Mouse (Mus musculus) heart, embryonic 16.5 days (tissue): ENCODE measurements around the gene Dock3. TPM values are rescaled to one million over a fixed set of nuclear protein-coding genes. Genes with fewer than 3 reads are reported as not detected.
"Not testable (repeated sequence)": the region's sequence is repeated elsewhere in the genome, so short reads cannot be mapped to it uniquely, and the experiment has no call there.

Experiments
- ATAC-seq: fragments of 200-750 bp; cut with Nextera tagmentation; replicated peaks from 2 replicates; pipeline ENCODE4 v1.8.0; 2017; ENCODE audit warnings: moderate number of reproducible peaks; ENCODE audit not compliant: insufficient read depth, low FRiP score; ENCODE audit errors: extremely low read depth
- H3K27ac ChIP-seq: fragments of 300-500 bp; sonication (generic); 2 replicates; pipeline ENCODE4 v1.5.1; 2014; ENCODE audit warnings: mild to moderate bottlenecking, low read length, control low read depth, moderate library complexity
- H3K27me3 ChIP-seq: fragments of 300-500 bp; sonication (generic); 2 replicates; pipeline ENCODE4 v1.6.1; 2014; ENCODE audit warnings: low read length, mixed read lengths; ENCODE audit not compliant: control insufficient read depth, insufficient read depth
- H3K36me3 ChIP-seq: fragments of 300-500 bp; sonication (generic); 2 replicates; pipeline ENCODE4 v1.6.1; 2014; ENCODE audit not compliant: control insufficient read depth, insufficient read depth
- H3K4me1 ChIP-seq: fragments of 300-500 bp; sonication (generic); 2 replicates; pipeline ENCODE4 v1.6.1; 2014; ENCODE audit warnings: low read length, mixed read lengths; ENCODE audit not compliant: control insufficient read depth, insufficient read depth
- H3K4me2 ChIP-seq: fragments of 300-500 bp; sonication (generic); 2 replicates; pipeline ENCODE4 v1.6.1; 2014; ENCODE audit warnings: low read depth, mild to moderate bottlenecking, control low read depth, low read length
- H3K4me3 ChIP-seq: fragments of 300-500 bp; sonication (generic); 2 replicates; pipeline ENCODE4 v1.5.1; 2014; ENCODE audit warnings: mild to moderate bottlenecking, control low read depth, low read length
- H3K9ac ChIP-seq: fragments of 300-500 bp; sonication (generic); 2 replicates; pipeline ENCODE4 v1.6.1; 2014; ENCODE audit warnings: low read length, control low read depth
- H3K9me3 ChIP-seq: fragments of 300-500 bp; sonication (generic); replicated peaks from 2 replicates; pipeline ENCODE4 v1.6.1; 2016; ENCODE audit warnings: low read length; ENCODE audit not compliant: control insufficient read depth
- WGBS: fragments of 180-500 bp; shearing (Covaris S2); extraction: QIAGEN DNeasy Blood & Tissue Kit; methylation state at CpG from one replicate; pipeline ENCODE4 v1.1.7; 2014; 5-methylcytosine and 5-hydroxymethylcytosine counted together
- polyA plus RNA-seq: library from polyadenylated mRNA; unstranded; fragments of >200 nt; fragmentation: Nextera tagmentation; extraction: Ambion mirVana; gene quantifications from 2 replicates; pipeline ENCODE4 v1.2.1, GENCODE M21; 2015

Gene Dock3
- polyA plus RNA-seq, 1 experiment from 2014 or later: 0.43 TPM

DNA sequence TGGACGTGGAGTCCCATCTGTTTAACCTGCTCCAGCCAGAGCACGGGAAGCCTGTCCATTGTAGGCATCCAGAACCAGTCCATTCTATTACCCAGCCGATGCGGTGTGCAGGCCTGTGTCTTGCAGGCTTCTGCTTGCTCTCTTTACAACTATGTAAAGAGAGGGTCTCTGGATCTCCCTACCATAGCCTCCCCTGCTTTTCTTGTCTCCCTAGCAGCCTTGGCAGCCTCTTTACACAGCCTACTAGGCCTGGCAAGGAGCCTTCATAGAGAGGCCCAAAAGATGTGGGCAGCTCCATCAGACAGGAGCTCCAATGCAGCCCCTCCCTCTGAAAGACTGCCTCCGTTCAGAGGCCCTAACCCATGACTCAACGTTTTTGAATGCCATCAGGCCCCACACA, 17.4 kb upstream of the Dock3 start:
- Histone ChIP-seq H3K27ac (no peak overlapping the region), H3K4me3 (no peak overlapping the region), H3K27me3 (no peaks in the 10 kb centered on the region; the same call in 1 of the 2 replicates), H3K9me3 (no peaks in the 10 kb centered on the region), H3K9ac (no peak overlapping the region), H3K36me3 (no peaks in the 10 kb centered on the region), H3K4me2 (no peak overlapping the region), H3K4me1 (peaks cover 11% of the 10 kb centered on the region)
- 65% methylated on average over 6 of the region's 6 CpGs for WGBS
- ATAC-seq: no peak

DNA sequence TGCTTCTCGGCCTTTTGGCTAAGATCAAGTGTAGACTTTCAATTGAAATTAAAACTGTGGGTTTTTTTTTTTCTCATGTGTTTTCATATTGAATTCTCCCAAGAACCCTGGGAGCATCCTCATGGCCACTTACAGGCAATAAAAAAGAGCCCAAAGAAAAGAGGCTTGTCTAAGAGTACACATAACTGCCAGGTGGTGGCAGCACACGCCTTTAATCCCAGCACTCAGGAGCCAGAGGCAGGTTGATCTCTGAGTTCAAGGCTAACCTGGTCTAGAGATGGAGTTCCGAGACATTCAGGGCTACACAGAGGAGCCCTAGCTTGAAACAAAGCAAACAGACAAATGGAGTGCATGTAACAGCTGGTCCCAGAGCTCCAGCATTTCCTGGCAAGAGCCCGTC, 14.5 kb upstream of the Dock3 start:
- no peaks in the 10 kb centered on the region for H3K36me3 ChIP-seq
- WGBS: 52% methylated on average over 4 of the region's 4 CpGs
- H3K27me3 ChIP-seq: no peaks in the 10 kb centered on the region; the same call in 1 of the 2 replicates
- no peak overlapping the region for H3K4me3 ChIP-seq
- ATAC-seq: no peak
- H3K4me1 ChIP-seq: no peaks in the 10 kb centered on the region
- no peak overlapping the region for H3K4me2 ChIP-seq
- no peak overlapping the region for H3K27ac ChIP-seq
- H3K9ac ChIP-seq: no peak overlapping the region
- no peaks in the 10 kb centered on the region for H3K9me3 ChIP-seq

DNA sequence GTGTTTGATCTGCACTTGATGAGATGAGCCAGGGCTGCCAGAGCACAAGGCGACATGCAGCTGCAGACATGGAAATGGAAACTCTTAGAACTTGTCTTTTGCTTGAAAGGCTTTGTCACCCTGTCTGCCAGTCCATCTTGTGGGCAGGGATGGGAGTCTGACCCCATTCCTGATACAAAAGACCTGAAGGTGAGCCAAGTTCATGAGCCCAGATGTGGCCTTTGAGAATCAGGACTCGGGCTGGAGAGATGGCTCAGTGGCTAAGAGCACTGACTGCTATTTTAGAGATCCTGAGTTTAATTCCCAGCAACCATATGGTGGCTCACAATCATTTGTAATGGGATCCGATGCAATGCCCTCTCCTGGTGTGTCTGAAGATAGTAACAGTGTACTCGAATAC, 13.6 kb upstream of the Dock3 start:
- 73% methylated on average over 4 of the region's 4 CpGs for WGBS
- Histone ChIP-seq H3K4me2 (no peak overlapping the region), H3K9me3 (no peaks in the 10 kb centered on the region), H3K9ac (no peak overlapping the region), H3K27me3 (no peaks in the 10 kb centered on the region), H3K4me3 (no peak overlapping the region), H3K4me1 (no peaks in the 10 kb centered on the region), H3K36me3 (no peaks in the 10 kb centered on the region), H3K27ac (no peak overlapping the region)
- no peak for ATAC-seq

DNA sequence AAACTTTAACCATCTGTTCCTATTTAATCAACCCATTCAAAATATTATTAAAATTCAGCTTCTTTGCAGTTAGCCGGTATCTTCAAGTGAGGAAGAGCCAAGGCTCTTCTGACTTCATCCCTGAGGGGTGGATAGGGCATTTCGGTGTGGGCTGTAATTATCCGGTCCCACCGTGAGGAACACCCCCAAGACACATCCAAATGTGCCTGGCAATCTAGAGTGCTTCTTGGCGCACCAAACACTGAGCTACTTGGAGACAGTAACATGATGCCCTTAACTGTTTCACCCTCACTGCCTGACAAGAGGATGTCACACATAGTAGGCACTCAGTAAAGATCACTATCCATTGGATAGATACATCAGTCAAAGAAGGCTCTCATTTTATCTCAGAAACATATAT, 4.4 kb upstream of the Dock3 start:
- Histone ChIP-seq H3K27ac (no peak overlapping the region), H3K4me1 (peaks cover 5% of the 10 kb centered on the region; the same call in 1 of the 2 replicates), H3K36me3 (no peaks in the 10 kb centered on the region), H3K4me2 (no peak overlapping the region), H3K9me3 (no peaks in the 10 kb centered on the region), H3K4me3 (no peak overlapping the region), H3K27me3 (peaks cover 76% of the 10 kb centered on the region), H3K9ac (no peak overlapping the region)
- no peak for ATAC-seq
- WGBS: 55% methylated on average over 5 of the region's 5 CpGs

DNA sequence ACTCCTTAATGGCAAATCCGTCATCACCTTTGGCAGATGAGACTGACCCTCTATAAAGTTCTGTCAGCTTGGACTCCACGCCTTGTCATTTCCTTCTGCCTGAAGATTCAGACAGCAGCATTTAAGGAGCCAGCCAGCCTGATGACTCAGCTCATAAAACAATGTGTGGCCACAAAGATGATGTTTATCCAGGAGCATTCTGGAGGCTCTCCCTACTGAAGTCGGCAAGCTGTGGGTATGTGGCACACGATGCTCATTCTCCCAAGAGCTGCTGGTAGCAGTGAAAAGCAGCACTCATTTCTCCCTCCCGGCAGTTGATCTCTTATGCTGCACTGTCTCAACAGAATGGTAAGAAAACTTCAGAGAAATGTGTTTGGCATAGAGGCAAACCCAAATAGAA, 3.6 kb upstream of the Dock3 start:
- H3K4me1 ChIP-seq: peaks cover 8% of the 10 kb centered on the region; the same call in 1 of the 2 replicates
- H3K4me2 ChIP-seq: no peak overlapping the region
- H3K36me3 ChIP-seq: no peaks in the 10 kb centered on the region
- H3K4me3 ChIP-seq: no peak overlapping the region
- no peak overlapping the region for H3K27ac ChIP-seq
- H3K9me3 ChIP-seq: no peaks in the 10 kb centered on the region
- no peak for ATAC-seq
- 41% methylated on average over 5 of the region's 5 CpGs for WGBS
- peaks cover 80% of the 10 kb centered on the region for H3K27me3 ChIP-seq
- no peak overlapping the region for H3K9ac ChIP-seq

DNA sequence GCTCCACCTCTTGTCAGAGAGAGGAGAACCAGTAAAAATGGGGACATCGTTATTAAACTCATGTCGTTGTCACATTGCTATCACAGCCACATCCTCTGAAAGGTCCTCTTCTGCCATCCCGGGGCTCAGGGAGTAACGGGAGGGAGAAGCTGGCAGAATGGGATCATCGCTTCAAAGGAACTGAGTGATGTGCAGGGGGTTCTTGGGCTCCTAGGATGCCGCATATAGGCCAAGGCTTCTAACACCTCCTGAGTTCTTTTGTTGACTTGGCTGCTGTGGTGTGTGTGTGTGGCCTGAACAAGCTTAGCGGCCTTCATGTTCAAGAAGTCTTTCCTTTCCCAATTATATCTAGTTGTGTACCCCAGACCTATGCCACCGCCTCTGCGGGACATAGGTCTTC, 431 bp upstream of the Dock3 start:
- H3K27me3 ChIP-seq: peaks cover 76% of the 10 kb centered on the region
- H3K4me1 ChIP-seq: peaks cover 8% of the 10 kb centered on the region; the same call in 1 of the 2 replicates
- no peak overlapping the region for H3K9ac ChIP-seq
- H3K4me2 ChIP-seq: peak overlapping the region; percentile 95
- H3K9me3 ChIP-seq: no peaks in the 10 kb centered on the region
- no peaks in the 10 kb centered on the region for H3K36me3 ChIP-seq
- WGBS: 25% methylated on average over 9 of the region's 9 CpGs
- no peak for ATAC-seq
- no peak overlapping the region for H3K27ac ChIP-seq
- H3K4me3 ChIP-seq: peak overlapping the region; percentile 61

DNA sequence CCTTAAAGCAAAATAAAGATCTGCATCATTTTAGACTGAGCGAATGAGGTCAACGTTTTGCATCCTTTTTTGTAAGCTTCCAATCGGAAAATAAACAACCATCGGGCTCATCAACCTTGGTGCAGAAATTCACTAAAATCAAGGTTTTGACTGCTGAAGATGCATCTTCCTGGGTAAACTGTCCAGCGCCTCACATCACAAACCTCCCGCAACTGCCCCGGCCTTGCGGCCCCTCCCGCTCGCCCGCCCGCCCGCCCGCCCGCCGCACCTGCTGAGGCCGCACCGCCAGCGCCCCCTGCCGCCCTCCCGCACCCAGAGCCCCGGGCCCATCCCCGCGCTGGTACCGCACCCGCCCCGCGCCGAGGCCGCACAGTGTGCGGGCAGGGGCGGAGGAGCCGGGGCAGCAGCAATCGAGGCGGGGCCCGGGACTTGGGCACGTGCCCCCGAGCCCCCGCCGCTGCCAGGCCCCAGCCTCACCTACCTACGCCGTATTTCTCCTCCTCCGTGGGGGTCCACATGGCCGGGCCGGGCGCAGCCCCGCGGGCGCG, 644 bp downstream of the Dock3 start:
- H3K9me3 ChIP-seq: no peaks in the 10 kb centered on the region
- H3K4me2 ChIP-seq: peak overlapping the region; percentile 95
- WGBS: 3% methylated on average over 36 of the region's 50 CpGs
- H3K4me3 ChIP-seq: peak overlapping the region; percentile 61
- peak overlapping the region; percentile 5 for H3K9ac ChIP-seq
- peaks cover 70% of the 10 kb centered on the region for H3K27me3 ChIP-seq
- H3K36me3 ChIP-seq: no peaks in the 10 kb centered on the region
- ATAC-seq: peak; percentile 32; the same call in 1 of the 2 replicates
- H3K27ac ChIP-seq: no peak overlapping the region
- H3K4me1 ChIP-seq: peaks cover 8% of the 10 kb centered on the region; the same call in 1 of the 2 replicates

DNA sequence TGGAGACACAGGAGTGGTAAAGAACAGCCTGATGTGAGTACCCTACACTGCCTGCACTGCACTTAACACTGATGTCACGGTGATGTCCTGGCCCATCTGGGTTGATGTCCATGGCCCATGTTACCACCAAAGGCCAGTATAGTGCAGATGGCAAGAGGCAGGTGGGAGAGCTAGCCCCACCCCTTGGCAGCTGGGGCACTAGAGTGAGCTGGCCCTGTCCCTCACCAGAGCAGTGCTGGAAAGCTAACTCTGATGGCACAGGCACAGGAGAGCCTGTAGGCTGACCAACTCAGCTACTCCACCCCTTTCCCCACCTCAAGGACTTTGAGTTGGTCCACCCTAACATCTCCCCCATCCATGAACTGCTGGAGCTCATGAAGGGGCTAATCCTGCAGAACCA, 7.1 kb downstream of the Dock3 start:
- H3K4me1 ChIP-seq: no peaks in the 10 kb centered on the region

DNA sequence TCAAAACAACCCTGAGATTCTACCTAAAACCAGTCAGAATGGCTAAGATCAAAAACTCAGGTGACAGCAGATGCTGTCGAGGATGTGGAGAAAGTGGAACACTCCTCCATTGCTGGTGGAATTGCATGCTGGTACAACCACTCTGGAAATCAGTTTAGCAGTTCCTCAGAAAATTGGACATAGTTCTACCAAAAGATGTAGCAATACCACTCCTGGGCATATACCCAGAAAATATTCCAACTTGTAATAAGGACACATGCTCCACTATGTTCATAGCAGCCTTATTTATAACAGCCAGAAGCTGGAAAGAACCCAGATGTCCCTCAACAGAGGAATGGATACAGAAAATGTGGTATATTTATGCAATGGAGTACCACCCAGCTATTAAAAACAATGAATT, 56.9 kb downstream of the Dock3 start:
- not testable (repeated sequence) for ATAC-seq, H3K36me3 ChIP-seq, H3K27me3 ChIP-seq, H3K9me3 ChIP-seq, H3K9ac ChIP-seq, H3K27ac ChIP-seq, H3K4me1 ChIP-seq, H3K4me3 ChIP-seq, H3K4me2 ChIP-seq
- 76% methylated on average over 1 of the region's 1 CpGs for WGBS

More for the DNA sequence above, 7.1 kb downstream of the Dock3 start:
- WGBS: 61% methylated on average over 1 of the region's 1 CpGs
- no peak overlapping the region for H3K9ac ChIP-seq
- ATAC-seq: no peak
- H3K4me2 ChIP-seq: no peak overlapping the region
- peaks cover 24% of the 10 kb centered on the region for H3K27me3 ChIP-seq
- H3K9me3 ChIP-seq: no peaks in the 10 kb centered on the region
- H3K36me3 ChIP-seq: no peaks in the 10 kb centered on the region
- no peak overlapping the region for H3K4me3 ChIP-seq
- H3K27ac ChIP-seq: no peak overlapping the region
